Mouse (Mus musculus): Measurements from ENCODE around the gene Ube2e2.
"Not testable (repeated sequence)": the region's sequence is repeated elsewhere in the genome, so short reads cannot be mapped to it uniquely, and the experiment has no call there.

Ube2e2 gene

DNA sequence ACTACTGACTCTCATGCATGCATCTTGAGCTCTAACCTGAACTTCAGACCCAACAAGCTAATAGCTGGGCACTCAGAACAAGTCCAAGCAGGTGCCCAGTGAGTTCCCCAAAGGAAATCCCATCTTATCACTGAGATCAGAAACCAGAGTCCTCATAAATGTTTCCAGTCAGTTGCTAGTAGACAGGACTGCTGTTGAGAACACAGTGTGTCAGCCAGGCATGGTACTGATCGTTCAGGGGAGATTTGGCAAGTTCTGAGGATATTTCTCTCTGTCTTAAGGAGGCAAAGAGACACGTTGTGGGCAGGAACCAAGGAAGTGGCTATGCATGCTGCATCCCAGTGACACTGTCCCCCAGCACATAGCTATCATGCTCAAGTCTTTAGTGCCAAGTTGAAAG, 275.5 kb downstream of the Ube2e2 start:
- DNase-seq (ENCODE audit: low spot score) = no peak

DNA sequence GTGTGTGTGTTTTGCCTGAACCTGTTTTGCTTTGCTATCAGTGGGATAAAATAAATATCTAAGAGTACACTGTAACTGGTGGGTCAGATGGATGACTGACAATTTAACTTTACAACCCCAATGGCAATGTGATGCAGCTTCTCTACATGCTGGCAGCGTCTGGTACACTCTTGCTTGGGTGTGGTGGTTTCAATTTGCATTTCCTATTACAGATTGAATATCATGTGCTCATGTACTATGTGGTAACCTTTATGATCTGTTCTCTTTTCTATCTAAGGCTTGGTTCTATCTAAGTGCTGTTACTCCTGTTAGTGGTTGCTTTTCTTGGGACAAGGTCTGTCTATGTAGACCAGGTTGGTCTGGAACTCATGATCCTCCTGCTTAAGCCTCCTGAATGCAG, 292.1 kb downstream of the Ube2e2 start:
- DNase-seq (ENCODE audit: low spot score) = no peak

DNA sequence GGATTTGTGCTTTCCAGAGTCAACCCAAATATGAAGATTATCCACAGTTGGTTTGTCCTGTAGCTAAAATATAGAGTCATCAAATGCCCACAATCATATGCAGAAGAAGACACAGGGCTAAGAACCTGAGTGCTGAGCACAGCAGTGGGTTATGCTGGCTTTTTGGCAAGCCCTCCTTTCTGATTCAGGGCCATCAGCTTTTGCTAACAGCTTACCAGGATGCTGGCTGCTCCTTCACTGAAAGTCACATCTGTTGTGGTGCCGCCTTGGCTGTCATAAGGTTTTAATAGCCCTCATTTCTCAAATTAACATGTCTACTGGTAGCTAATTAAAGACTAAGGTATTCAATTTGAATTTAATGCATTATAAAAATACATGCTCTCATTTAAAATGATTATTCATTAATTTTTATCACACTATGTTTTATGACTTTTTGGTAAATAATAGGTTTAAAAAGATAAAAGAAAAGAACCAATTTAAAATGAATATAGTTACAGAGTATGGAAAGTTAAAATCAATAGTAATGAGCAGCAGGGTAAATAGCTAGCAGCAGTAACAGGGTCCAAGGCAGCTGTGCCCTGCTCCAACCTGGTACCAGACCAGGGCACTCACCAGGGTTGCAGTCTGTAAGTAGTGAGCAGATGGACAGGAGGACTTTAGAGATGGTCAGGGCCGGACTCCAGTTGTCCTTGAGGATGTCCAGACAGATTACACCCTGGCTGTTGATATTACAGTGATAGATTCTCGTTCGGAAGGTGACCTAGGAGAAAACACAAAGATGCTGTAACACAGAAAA, 307.6 kb downstream of the Ube2e2 start:
- DNase-seq (ENCODE audit: low spot score) = no peak

DNA sequence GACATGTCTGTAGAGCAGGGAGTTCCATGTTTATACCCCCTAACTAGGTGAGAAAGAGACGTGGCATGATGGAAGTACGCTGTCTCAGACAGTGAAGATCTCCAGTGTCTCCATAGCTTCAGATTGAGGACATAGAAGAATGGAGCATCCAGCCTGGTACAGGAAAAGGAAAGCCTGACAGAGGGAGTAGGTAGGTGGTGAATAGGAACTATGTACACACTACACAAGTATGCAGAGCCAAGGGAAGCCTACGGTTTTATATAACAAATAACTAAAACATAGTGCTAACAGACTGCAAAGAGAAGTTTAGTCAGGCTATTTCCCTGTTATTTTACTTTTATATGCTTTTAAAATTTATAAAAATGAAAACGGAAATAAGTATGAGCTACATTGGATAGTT, 312.3 kb downstream of the Ube2e2 start:
- no peak for DNase-seq (ENCODE audit: low spot score)

DNA sequence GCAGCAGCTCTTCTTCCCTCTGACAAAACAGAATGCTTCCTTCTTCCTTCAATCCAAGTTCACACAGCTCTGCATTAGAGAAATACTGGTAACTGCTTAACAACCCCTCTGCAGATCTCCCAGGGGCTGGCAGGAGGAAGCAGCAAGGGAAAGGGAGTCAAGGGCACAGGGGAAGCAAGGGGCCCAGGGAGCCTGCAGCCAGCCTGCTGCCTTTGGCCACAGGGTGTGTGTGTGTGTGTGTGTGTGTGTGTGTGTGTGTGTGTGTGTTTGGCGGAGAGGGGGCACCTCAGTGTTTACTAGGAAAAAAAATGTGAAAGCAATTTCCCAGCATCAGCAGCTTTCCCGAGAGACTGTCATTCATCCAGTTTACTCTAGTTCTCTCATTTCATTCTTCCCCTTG, 319.3 kb downstream of the Ube2e2 start:
- no peak for DNase-seq (ENCODE audit: low spot score)

DNA sequence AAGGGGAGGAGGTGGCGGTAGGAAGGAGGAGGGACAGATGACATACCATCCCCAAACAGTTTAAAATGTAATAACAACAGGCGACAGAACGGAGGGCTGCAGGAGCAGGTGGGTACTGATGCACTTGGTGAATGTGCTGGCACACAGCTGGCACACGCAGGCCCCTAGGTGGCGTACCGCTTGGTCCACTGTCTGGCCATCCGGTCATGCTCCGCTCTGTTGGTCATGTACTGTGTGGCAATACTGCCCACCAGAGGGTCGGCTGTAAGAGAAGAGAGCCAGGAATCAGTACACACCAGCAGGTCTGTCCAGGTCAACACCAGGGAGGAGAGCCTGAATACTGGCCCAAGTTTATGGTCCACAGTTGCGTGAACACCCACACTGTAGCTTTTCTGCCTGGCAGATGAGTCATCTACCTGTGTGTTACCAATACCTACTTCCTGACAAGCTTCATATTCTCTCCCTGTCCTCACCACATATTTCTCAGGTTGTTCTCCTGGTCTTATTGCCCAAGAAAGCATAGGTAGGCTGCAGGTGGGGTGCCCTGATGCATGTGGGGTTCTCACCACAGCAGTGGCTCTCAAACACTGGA, 319.8 kb downstream of the Ube2e2 start:
- peak; percentile 9 for DNase-seq (ENCODE audit: low spot score)

DNA sequence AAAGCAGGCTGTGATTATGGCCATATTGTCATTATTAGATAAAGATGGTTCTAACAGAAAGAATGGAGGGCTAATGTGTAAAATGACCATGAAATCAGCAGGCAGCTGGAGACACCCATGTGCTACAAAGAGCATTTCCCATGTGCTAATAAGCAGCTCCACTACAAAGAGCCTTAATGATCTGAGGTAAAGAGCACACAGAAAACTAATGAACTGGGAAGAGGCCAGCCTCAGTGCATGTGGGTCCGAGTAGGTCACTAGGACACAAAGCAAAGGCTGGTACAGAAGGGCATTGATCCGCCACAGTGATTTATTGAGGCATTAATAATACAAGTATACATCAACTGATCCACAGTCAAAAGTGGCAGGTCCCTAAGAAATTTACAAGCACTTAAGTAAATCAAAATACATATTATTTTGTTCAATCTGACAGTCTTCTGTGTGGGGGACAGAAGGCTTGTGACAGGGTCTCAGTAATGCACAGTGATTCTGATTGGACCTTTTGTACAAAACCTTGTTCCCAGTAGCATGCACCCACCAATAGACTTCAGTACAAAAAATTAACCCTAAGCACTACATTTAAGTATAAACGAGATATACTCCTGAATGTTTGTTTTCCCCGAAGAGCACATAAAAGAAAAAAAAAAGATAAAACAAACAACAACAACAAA, 320.6 kb downstream of the Ube2e2 start:
- DNase-seq (ENCODE audit: low spot score) = peak; percentile 50

DNA sequence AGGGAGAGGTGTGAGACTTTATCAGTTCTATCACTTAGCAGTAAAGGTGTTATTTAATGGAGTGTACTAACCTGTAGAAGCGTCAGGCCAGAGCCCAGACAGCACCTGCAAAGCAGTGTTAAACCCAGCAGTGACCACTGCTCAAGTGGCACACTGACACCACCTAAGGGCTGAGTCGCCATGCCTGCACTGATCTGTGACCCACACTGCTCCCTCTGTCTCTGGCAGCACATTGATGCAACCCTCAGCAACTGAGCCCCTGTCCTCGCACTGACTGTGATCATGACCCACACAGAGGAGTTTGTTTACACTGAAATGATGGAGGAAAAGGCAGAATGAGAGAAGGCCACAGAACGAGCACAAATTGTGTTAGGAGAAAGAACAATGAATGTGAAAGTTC, 321.2 kb downstream of the Ube2e2 start:
- DNase-seq (ENCODE audit: low spot score) = peak; percentile 42

DNA sequence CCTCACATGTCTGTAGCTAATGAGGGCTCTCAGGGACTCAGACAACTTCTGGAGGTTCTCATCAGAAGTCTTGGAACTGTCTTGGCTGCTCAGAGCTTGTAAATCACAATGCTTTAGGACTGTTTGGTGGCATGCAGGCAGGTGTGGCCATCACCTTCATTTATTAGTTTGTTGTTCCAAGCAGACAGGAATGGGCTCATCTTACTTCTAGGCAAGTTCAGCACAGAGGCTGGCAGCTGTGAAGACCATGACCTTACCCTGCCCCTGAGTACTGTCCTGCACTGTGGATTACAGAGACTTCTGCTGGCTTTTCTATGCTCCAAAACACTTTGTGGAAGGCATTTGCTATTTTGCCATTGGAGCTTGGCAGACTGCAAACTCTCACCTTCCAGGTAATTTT, 324.5 kb downstream of the Ube2e2 start:
- no peak for DNase-seq (ENCODE audit: low spot score)

DNA sequence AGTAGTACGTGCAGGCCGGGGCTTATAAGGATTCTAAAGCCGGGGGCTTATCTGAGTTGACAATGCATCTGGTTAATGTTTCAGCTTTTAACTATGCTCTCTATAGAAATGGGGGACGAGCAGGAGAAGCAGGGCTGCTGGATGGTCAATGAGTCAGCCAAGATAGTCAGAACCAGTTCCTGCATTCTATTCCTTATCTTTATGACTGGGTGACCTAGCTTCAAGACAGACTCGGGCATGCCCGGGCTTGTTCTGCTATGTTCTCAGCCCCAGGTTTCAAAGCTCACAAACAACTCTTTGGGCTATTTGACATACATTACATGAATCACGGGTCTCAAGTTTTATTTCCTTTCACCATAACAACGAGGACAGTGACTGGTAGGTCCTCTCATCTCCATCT, 329.1 kb downstream of the Ube2e2 start:
- not testable (repeated sequence) for DNase-seq (ENCODE audit: low spot score)

DNA sequence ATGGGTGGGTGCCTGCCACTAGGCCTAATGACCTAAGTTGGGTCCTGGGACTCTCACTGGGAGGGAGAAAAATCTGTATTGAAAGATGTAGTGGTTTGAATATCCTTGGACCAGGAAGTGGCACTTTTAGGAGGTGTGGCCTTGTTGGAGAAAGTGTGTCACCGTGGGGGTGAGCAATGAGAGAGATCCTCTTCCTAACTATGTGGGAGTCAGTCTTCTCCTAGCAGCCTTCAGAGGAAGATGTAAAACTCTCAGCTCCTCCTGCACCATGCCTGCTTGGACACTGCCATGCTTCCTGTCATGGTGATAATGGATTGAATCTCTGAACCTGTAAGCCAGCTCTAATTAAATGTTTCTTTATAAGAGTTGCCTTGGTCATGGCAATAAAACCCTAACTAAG, 338.8 kb downstream of the Ube2e2 start:
- DNase-seq (ENCODE audit: low spot score) = no peak

DNA sequence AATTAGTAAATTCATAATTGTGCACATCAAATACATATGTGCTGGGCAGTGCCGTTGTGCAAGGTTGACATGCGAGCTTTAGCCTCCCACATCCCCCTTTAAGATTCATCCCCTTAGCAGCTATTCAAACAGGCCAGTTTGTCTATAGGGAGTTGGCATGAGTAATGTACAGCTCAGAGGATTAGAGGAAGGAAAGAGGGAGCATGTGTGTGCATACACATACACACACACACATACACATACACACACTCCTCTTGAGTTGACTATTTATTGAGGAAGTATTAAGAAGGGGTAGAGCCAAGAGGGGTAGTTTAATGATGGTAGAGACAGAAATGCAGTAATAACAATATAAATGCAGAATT, 339.5 kb downstream of the Ube2e2 start:
- DNase-seq (ENCODE audit: low spot score) = no peak

DNA sequence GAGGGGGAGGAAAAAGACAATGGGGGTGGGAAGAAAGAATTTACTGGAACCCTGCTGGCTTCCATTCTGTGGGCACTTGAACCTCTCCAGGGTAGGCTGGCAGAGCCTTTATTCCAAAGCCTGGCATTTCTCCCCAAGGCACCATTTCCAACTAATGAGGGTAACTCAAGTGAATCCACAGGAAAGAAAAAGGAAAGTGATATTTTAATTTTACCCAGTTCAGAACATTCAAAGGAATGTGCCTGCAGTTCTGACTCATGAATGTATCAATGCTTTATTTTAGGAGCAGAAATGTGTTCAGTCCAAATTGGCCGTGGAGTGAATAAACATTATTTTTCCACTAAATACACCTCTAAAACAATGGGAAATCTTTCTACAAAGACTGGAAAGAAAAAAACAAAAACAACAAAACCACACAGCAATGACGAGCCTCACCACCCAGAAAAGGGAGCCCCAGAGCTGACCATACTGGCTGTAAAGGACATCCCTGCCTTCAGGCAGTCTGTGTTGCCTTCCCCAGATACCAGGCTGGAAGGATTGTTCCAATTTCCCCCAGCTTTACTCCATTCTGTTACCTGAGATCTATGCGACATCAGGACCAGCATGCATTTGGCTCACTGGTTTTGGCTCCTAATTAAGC, 340.0 kb downstream of the Ube2e2 start:
- no peak for DNase-seq (ENCODE audit: low spot score)

DNA sequence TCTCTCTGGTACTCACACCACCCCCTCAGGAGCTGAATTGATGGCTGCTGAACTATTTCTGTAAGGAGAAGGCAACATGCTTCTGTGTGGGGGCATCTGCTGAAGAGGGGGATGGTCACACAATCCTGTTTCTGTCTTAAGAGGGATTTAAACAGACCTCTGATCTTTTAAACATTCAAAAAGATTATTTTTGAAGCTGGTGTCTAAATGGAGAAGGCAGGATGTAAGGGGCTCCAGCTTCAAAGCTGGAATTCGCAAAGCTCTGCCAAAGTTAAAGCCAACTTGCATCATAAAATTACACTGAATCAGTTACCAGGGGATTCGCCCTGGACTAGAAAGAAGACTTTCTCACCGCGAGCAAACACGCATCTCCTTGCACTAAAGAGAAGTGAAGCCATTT, 346.5 kb downstream of the Ube2e2 start:
- DNase-seq (ENCODE audit: low spot score) = no peak

DNA sequence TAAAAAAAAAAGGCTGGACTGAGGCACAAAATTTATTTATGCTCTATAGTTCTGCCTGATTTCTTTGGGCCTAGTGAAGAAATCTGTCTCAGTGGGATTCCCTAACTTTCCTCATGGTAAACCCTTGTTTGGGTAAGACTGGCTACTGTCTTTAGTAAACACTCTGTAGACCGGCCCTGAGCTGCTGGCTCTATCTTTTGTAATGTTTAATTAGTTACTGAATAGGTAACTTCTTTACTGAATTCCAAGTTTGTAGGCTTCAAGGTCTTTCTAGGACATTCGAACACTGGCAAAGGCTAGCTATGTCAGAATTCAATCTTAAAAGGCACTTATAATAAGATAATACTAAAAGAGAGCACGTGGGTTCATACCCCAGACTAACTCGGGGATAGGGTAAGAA, 355.0 kb downstream of the Ube2e2 start:
- DNase-seq (ENCODE audit: low spot score) = not testable (repeated sequence)

DNA sequence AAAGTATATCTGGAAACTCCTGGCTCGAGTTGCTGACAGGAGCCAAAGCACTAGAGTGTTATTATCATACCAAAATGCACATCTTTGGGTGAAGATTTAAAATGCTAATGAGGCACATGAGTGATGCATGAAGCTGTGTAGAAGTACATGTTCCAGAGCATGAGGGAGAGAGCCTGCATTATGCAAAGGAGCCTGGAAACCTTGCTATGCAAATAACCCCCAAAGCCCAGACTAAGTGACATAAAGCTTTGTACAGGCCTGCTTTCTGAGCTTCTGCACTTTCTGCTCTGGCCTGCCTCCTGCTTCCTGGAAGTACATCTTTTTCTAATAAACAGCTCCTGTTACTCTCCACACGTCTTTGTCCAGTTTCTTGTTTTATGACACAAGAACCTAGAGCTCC, 363.2 kb downstream of the Ube2e2 start:
- no peak for DNase-seq (ENCODE audit: low spot score)

DNA sequence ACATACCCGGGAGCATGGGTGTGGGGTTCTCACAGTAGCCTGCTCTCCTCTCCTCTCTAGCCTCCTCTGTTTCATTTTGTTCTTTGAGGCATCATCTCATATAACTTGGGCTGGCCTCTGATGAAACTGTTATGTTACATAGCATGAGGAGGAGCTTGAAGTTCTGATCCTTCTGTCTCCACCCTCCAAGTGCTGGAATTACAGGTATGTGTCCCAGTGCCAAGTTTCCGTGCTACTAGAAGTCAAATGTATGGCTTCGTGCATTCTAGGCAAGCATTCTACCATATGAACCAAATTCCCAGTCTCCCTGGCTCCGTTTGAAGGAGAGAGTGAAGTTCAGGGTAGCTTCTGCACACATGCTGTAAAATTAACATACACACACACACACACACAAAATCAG, 363.6 kb downstream of the Ube2e2 start:
- no peak for DNase-seq (ENCODE audit: low spot score)

Data from embryo, embryonic 10 days (tissue).